In the genomic region with DNA sequence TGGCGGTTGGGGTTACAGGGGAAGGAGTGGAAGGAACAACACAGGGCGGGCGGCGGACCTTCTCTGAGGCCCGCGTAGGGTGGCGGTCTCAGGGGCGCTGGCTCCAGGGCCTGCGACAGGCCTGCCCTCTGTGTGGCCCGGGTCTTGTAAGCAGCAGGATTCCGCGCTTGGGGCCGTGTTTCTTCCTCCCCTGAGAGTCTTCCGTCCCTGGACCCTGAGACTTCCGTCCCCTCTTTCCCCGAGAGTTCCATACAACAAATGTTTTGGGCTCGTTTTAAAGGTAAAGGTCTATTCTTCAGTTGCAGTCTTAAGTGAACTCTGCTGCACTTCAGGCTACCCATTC, we compare ENCODE assay signal across 8 mouse cellular contexts. TPM values are rescaled to one million over a fixed set of nuclear protein-coding genes. Genes with fewer than 3 reads are reported as not detected.
DNase-seq lines count a peak whose midpoint lies in the region; ATAC-seq and TF ChIP-seq lines count a peak whose summit lies in the region.

No protein-coding gene starts in this region.

- peaks cover 27% of the 10 kb centered on the region for H3K36me3 ChIP-seq in forebrain, embryonic 12.5 days (replicated peaks)
- peaks cover 20% of the 10 kb centered on the region for H3K36me3 ChIP-seq in liver, embryonic 14.5 days (replicated peaks; ENCODE audit: control insufficient read depth, insufficient read depth, low read depth)

- ATAC-seq in frontal cortex, adult (ENCODE audit: low TSS enrichment): peak; percentile 71
- ATAC-seq in CD4-positive, CD25-positive, alpha-beta regulatory T cell, adult 4 months: peak; percentile 62
- ATAC-seq in forebrain, embryonic 12.5 days (ENCODE audit: low FRiP score): no peak
- ATAC-seq in liver, embryonic 14.5 days (ENCODE audit: insufficient read depth): peak; percentile 82

- DNase-seq in frontal cortex, adult 2 months (ENCODE audit: extremely low spot score in 1 of 2, low spot score in 1 of 2): no peak
- DNase-seq in liver, embryonic 14.5 days (ENCODE audit: low read depth in 3 of 3, low spot score in 3 of 3): no peak
- no peak for DNase-seq in urinary bladder, postnatal 14 days (ENCODE audit: low spot score)
- no peak for DNase-seq in urinary bladder, postnatal 4 days (ENCODE audit: low spot score in 2 of 2)
- DNase-seq in yolk sac, embryonic 10.5 days (ENCODE audit: low spot score): no peak

- WGBS in forebrain, embryonic 12.5 days: 0% methylated on average over 16 of the region's 17 CpGs
- WGBS in liver, embryonic 14.5 days (ENCODE audit: insufficient replicate concordance): under 1% methylated on average over 17 of the region's 17 CpGs

- no peak for TF ChIP-seq EP300 in liver, embryonic 14.5 days (IDR thresholded peaks at IDR 0.05; ENCODE audit: low read depth)

- H3K27ac ChIP-seq in forebrain, embryonic 12.5 days: peak overlapping the region; percentile 80
- H3K27ac ChIP-seq in liver, embryonic 14.5 days: peak overlapping the region; percentile 68

- TF ChIP-seq CTCF in liver, embryonic 14.5 days (IDR thresholded peaks at IDR 0.05; ENCODE audit: low read depth): no peak

- peak overlapping the region; percentile 73 for H3K4me2 ChIP-seq in forebrain, embryonic 12.5 days
- H3K4me2 ChIP-seq in liver, embryonic 14.5 days (ENCODE audit: low read depth): peak overlapping the region; percentile 91

- H3K9me3 ChIP-seq in forebrain, embryonic 12.5 days: no peaks in the 10 kb centered on the region
- H3K9me3 ChIP-seq in liver, embryonic 14.5 days (ENCODE audit: control insufficient read depth, low read length): no peaks in the 10 kb centered on the region

- H3K27me3 ChIP-seq in forebrain, embryonic 12.5 days: no peaks in the 10 kb centered on the region
- no peaks in the 10 kb centered on the region for H3K27me3 ChIP-seq in liver, embryonic 14.5 days (ENCODE audit: control insufficient read depth, insufficient read depth, low read length)

- H3K9ac ChIP-seq in forebrain, embryonic 12.5 days: peak overlapping the region; percentile 91
- H3K9ac ChIP-seq in liver, embryonic 14.5 days (replicated peaks): peak overlapping the region; percentile 87

- H3K4me1 ChIP-seq in forebrain, embryonic 12.5 days: peaks cover 18% of the 10 kb centered on the region
- peaks cover 13 to 15% of the 10 kb centered on the region in 2 experiments for H3K4me1 ChIP-seq in liver, embryonic 14.5 days (replicated peaks; ENCODE audit: control insufficient read depth in 2 of 2, insufficient read depth in 2 of 2, low read length in 1 of 2)

- peak overlapping the region; percentile 77 for H3K4me3 ChIP-seq in forebrain, embryonic 12.5 days (replicated peaks)
- H3K4me3 ChIP-seq in liver, embryonic 14.5 days (ENCODE audit: insufficient read depth in 1 of 2, low read depth in 2 of 2, low read length in 2 of 2): peak overlapping the region; percentile 86 to 96

RNA-seq across cellular contexts. Expression of a gene that starts 0.2 kb away (rescaled TPM):
- polyA plus RNA-seq in frontal cortex, adult 2 months (2012; rRNA removed): 19.2 and 20.4 TPM in 2 replicates
- 10 to 100 TPM; 41.1 to 45.7 TPM for polyA plus RNA-seq in CD4-positive, CD25-positive, alpha-beta regulatory T cell, adult 4 months (2017; shearing (Covaris generic))
- 60.9 and 62.8 TPM in 2 replicates for polyA plus RNA-seq in forebrain, embryonic 12.5 days (2016; fragmentation: Nextera tagmentation; extraction: Ambion mirVana)
- polyA plus RNA-seq in liver, embryonic 14.5 days (2012; rRNA removed): 13.7 and 14.8 TPM in 2 replicates
- polyA plus RNA-seq in liver, embryonic 14.5 days (2014; fragmentation: Nextera tagmentation; extraction: Ambion mirVana): 23.3 and 28.1 TPM in 2 replicates

RNA-seq across cellular contexts. Expression of a gene that starts 9.5 kb away (rescaled TPM):
- 0.08 and 0.14 TPM in 2 replicates for polyA plus RNA-seq in frontal cortex, adult 2 months (2012; rRNA removed)
- polyA plus RNA-seq in CD4-positive, CD25-positive, alpha-beta regulatory T cell, adult 4 months (2017; shearing (Covaris generic)): under 1 TPM; 0.09 to 0.44 TPM
- polyA plus RNA-seq in forebrain, embryonic 12.5 days (2016; fragmentation: Nextera tagmentation; extraction: Ambion mirVana): 0.11 TPM in 1 of 2 replicates, not detected in the other
- polyA plus RNA-seq in liver, embryonic 14.5 days (2012; rRNA removed): 0.02 and 0.03 TPM in 2 replicates
- 0.03 TPM in 1 of 2 replicates, not detected in the other for polyA plus RNA-seq in liver, embryonic 14.5 days (2014; fragmentation: Nextera tagmentation; extraction: Ambion mirVana)
